Mouse (Mus musculus) MEL (cell line): ENCODE measurements around the gene Cpm.

Experiments used
- CHD2 ChIP-seq: IDR thresholded peaks from 2 replicates; pipeline ENCODE4 v1.6.1; 2011; ENCODE audit warnings: low read length, improper control_type of control experiment
- CTCF ChIP-seq, 3 experiments: IDR thresholded peaks in 2 of 3; conservative IDR thresholded peaks in 1 of 3; 2 replicates each; pipeline ENCODE4 v1.5.1; 2011 to 2012; ENCODE audit warnings: low read length in 3 of 3, low read depth in 2 of 3, mild to moderate bottlenecking in 2 of 3, improper control_type of control experiment in 1 of 3, inconsistent platforms in 1 of 3, mixed read lengths in 1 of 3, moderate library complexity in 1 of 3; ENCODE audit not compliant: control insufficient read depth in 1 of 3, insufficient read depth in 1 of 3, poor library complexity in 1 of 3, severe bottlenecking in 1 of 3
- EP300 ChIP-seq, 2 experiments: IDR thresholded peaks; 2 replicates each; pipeline ENCODE4 v1.6.1; 2011; ENCODE audit warnings: improper control_type of control experiment in 2 of 2, low read length in 2 of 2, low read depth in 1 of 2, mild to moderate bottlenecking in 1 of 2
- GABPA ChIP-seq: IDR thresholded peaks from 2 replicates; pipeline ENCODE4 v1.6.1; 2012; ENCODE audit warnings: low read depth, mild to moderate bottlenecking, inconsistent platforms, low read length, improper control_type of control experiment, moderate library complexity
- KAT2A ChIP-seq: conservative IDR thresholded peaks from 2 replicates; pipeline ENCODE4 v1.6.1; 2012; ENCODE audit warnings: low read depth, low read length, improper control_type of control experiment, inconsistent platforms
- MAX ChIP-seq: IDR thresholded peaks from 2 replicates; pipeline ENCODE4 v1.6.1; 2011; ENCODE audit warnings: low read length, improper control_type of control experiment
- NRF1 ChIP-seq: IDR thresholded peaks from 2 replicates; pipeline ENCODE4 v1.6.1; 2014; ENCODE audit warnings: low read depth, mild to moderate bottlenecking, inconsistent platforms, low read length, improper control_type of control experiment, moderate library complexity; ENCODE audit not compliant: poor library complexity, insufficient read depth, severe bottlenecking
- POLR2A ChIP-seq, 2 experiments: IDR thresholded peaks; 2 replicates each; pipeline ENCODE4 v1.6.1; 2011 to 2012; ENCODE audit warnings: low read length in 2 of 2, mild to moderate bottlenecking in 2 of 2, control low read depth in 1 of 2, improper control_type of control experiment in 1 of 2, low read depth in 1 of 2, moderate library complexity in 1 of 2; ENCODE audit not compliant: control insufficient read depth in 1 of 2, insufficient read depth in 1 of 2, poor library complexity in 1 of 2
- POLR2AphosphoS2 ChIP-seq: IDR thresholded peaks from 2 replicates; pipeline ENCODE4 v1.6.1; 2011; ENCODE audit warnings: low read length, improper control_type of control experiment
- POLR2AphosphoS5 ChIP-seq: IDR thresholded peaks from 2 replicates; pipeline ENCODE4 v1.6.1; 2012; ENCODE audit warnings: low read depth, borderline replicate concordance, mild to moderate bottlenecking, inconsistent platforms, low read length, moderate library complexity, mixed read lengths
- ZKSCAN1 ChIP-seq: IDR thresholded peaks from 2 replicates; pipeline ENCODE4 v1.6.1; 2012; ENCODE audit warnings: low read depth, mild to moderate bottlenecking, inconsistent platforms, low read length, improper control_type of control experiment, moderate library complexity
- ZMIZ1 ChIP-seq: IDR thresholded peaks from 2 replicates; pipeline ENCODE4 v1.6.1; 2012; ENCODE audit warnings: low read depth, mild to moderate bottlenecking, inconsistent platforms, low read length, improper control_type of control experiment, moderate library complexity

- TF ChIP-seq NRF1 (no peak), POLR2AphosphoS5 (no peak), EP300 (IDR thresholded peaks at IDR 0.05; ENCODE audit: low read depth in 1 of 2, low read length in 2 of 2) (no peak), ZKSCAN1 (no peak), MAX (no peak), GABPA (no peak), POLR2AphosphoS2 (no peak), POLR2A (IDR thresholded peaks at IDR 0.05; ENCODE audit: control insufficient read depth in 1 of 2, insufficient read depth in 1 of 2, low read depth in 1 of 2, low read length in 2 of 2, poor library complexity in 1 of 2) (no peak), CHD2 (no peak), KAT2A (no peak), CTCF (IDR thresholded peaks at IDR 0.05 in 2 of 3, conservative IDR thresholded peaks at IDR 0.05 in 1 of 3; ENCODE audit: control insufficient read depth in 1 of 3, insufficient read depth in 1 of 3, low read depth in 2 of 3, low read length in 3 of 3, poor library complexity in 1 of 3, severe bottlenecking in 1 of 3) (no peak), ZMIZ1 (no peak)
Measured at GRCm38 (mm10) chr10:117711408-117711807, 82.1 kb downstream of the Cpm start.
